In genomic region chr17:47568389-47568788, GRCm38 (mm10) we compare ENCODE assay signal across 19 mouse cellular contexts. TPM values are rescaled to one million over a fixed set of nuclear protein-coding genes. Genes with fewer than 3 reads are reported as not detected.
DNase-seq lines count a peak whose midpoint lies in the region; ATAC-seq and TF ChIP-seq lines count a peak whose summit lies in the region.
"Had no signal": no experiment of that assay in that cellular context is flagged by ENCODE, and none has a peak within 500 bp of the region (broad histone marks: within the 10 kb centered on the region; RNA-seq: fewer than 3 reads in every experiment).

No protein-coding gene starts in this region.

- H3K4me1 ChIP-seq in heart, embryonic 12.5 days (replicated peaks), result no peaks in the 10 kb centered on the region
- peaks cover 10 to 30% of the 10 kb centered on the region in 2 experiments for H3K4me1 ChIP-seq in ES-E14 (ENCODE audit: control insufficient read depth in 2 of 2, insufficient read depth in 2 of 2, low read length in 2 of 2, poor library complexity in 1 of 2)
- H3K4me1 ChIP-seq in liver, embryonic 15.5 days (replicated peaks), result peaks cover 76% of the 10 kb centered on the region

- no peaks in the 10 kb centered on the region for H3K36me3 ChIP-seq in heart, embryonic 12.5 days
- no peaks in the 10 kb centered on the region for H3K36me3 ChIP-seq in ES-E14 (ENCODE audit: control insufficient read depth, insufficient read depth, low read length, poor library complexity, severe bottlenecking)
- H3K36me3 ChIP-seq in liver, embryonic 15.5 days (replicated peaks), result no peaks in the 10 kb centered on the region
- H3K36me3 ChIP-seq: embryonic facial prominence, embryonic 12.5 days; forebrain, embryonic 10.5 days; limb, embryonic 15.5 days; midbrain, embryonic 12.5 days; neural tube, embryonic 15.5 days had no signal

- no peak overlapping the region for H3K4me3 ChIP-seq in heart, embryonic 12.5 days
- no peak overlapping the region for H3K4me3 ChIP-seq in ES-E14 (ENCODE audit: insufficient read depth in 1 of 2, low read depth in 1 of 2, low read length in 2 of 2, poor library complexity in 1 of 2, severe bottlenecking in 1 of 2)
- no peak overlapping the region for H3K4me3 ChIP-seq in liver, embryonic 15.5 days (replicated peaks)
- H3K4me3 ChIP-seq: embryonic facial prominence, embryonic 12.5 days; forebrain, embryonic 10.5 days; limb, embryonic 15.5 days; midbrain, embryonic 12.5 days; neural tube, embryonic 15.5 days had no signal

- H3K27me3 ChIP-seq in heart, embryonic 12.5 days (replicated peaks), result no peaks in the 10 kb centered on the region
- H3K27me3 ChIP-seq in liver, embryonic 15.5 days, result no peaks in the 10 kb centered on the region
- H3K27me3 ChIP-seq: embryonic facial prominence, embryonic 12.5 days; limb, embryonic 15.5 days; midbrain, embryonic 12.5 days; neural tube, embryonic 15.5 days had no signal

- no peak for DNase-seq in heart, adult 8-10 months (ENCODE audit: low spot score)
- no peak for DNase-seq in ES-E14 (ENCODE audit: low read depth, low spot score)
- DNase-seq in retina, embryonic 14.5 days (ENCODE audit: low spot score), result no peak
- DNase-seq in right cerebral cortex, adult 2 months (ENCODE audit: low spot score in 2 of 2), result no peak
- DNase-seq in testis, postnatal 10 days (ENCODE audit: low spot score), result no peak
- DNase-seq: cerebellum, adult 18-20 months; heart, adult 18-20 months; heart, postnatal 10 days; kidney, adult 9 months; right cerebral cortex, postnatal 4 days had no signal

- 77% methylated on average over 3 of the region's 3 CpGs for WGBS in heart, embryonic 12.5 days
- WGBS in liver, embryonic 15.5 days (ENCODE audit: insufficient replicate concordance), result 35% methylated on average over 3 of the region's 3 CpGs

- no peaks in the 10 kb centered on the region for H3K9me3 ChIP-seq in heart, embryonic 12.5 days (replicated peaks)
- no peaks in the 10 kb centered on the region for H3K9me3 ChIP-seq in ES-E14 (ENCODE audit: control insufficient read depth, insufficient read depth, low read depth, low read length)
- H3K9me3 ChIP-seq in liver, embryonic 15.5 days (replicated peaks), result no peaks in the 10 kb centered on the region
- H3K9me3 ChIP-seq: embryonic facial prominence, embryonic 12.5 days; forebrain, embryonic 10.5 days; limb, embryonic 15.5 days; midbrain, embryonic 12.5 days; neural tube, embryonic 15.5 days had no signal

- ATAC-seq in heart, embryonic 12.5 days (ENCODE audit: insufficient number of reproducible peaks, low FRiP score), result peak; percentile 51; the same call in 1 of the 2 replicates
- peak; percentile 90 for ATAC-seq in erythroblast, adult 5-6 weeks (replicated peaks; ENCODE audit: low FRiP score, poor library complexity, severe bottlenecking)
- peak; percentile 95 for ATAC-seq in liver, embryonic 15.5 days (ENCODE audit: insufficient read depth)
- ATAC-seq: hindbrain, postnatal 0 days had no signal

- H3K9ac ChIP-seq in heart, embryonic 12.5 days, result no peak overlapping the region
- H3K9ac ChIP-seq in ES-E14 (ENCODE audit: insufficient read depth, low read depth, low read length, poor library complexity, severe bottlenecking), result 0 out of 2 replicates have a peak overlapping the region, but pooled peaks have one; percentile 2
- peak overlapping the region; percentile 37 for H3K9ac ChIP-seq in liver, embryonic 15.5 days
- H3K9ac ChIP-seq: embryonic facial prominence, embryonic 12.5 days; limb, embryonic 15.5 days; midbrain, embryonic 12.5 days; neural tube, embryonic 15.5 days had no signal

- H3K27ac ChIP-seq in heart, embryonic 12.5 days (ENCODE audit: poor library complexity, severe bottlenecking), result no peak overlapping the region
- H3K27ac ChIP-seq in ES-E14 (ENCODE audit: insufficient read depth, low read depth, low read length, poor library complexity, severe bottlenecking), result peak overlapping the region; percentile 61; the same call in 1 of the 2 replicates
- peak overlapping the region; percentile 91 for H3K27ac ChIP-seq in liver, embryonic 15.5 days (replicated peaks)
- H3K27ac ChIP-seq: embryonic facial prominence, embryonic 12.5 days; hindbrain, postnatal 0 days; limb, embryonic 15.5 days; midbrain, embryonic 12.5 days; neural tube, embryonic 15.5 days had no signal

- in situ Hi-C loops in ES-E14 (cut with MboI; ENCODE audit: low sequenced_read_pairs in 2 of 2, unreplicated experiment in 2 of 2), result no loop called here

- H3K4me2 ChIP-seq in heart, embryonic 12.5 days, result no peak overlapping the region
- H3K4me2 ChIP-seq in liver, embryonic 15.5 days, result peak overlapping the region; percentile 50
- H3K4me2 ChIP-seq: embryonic facial prominence, embryonic 12.5 days; limb, embryonic 15.5 days; midbrain, embryonic 12.5 days; neural tube, embryonic 15.5 days had no signal

TF ChIP-seq in ES-E14, 5 proteins besides CTCF, POLR2A, EP300 and RAD21:
- TF ChIP-seq HCFC1 (IDR thresholded peaks at IDR 0.05; ENCODE audit: borderline replicate concordance, insufficient read depth, low read length) (no peak), ZNF384 (IDR thresholded peaks at IDR 0.05; ENCODE audit: low read depth, low read length) (no peak), MAFK (IDR thresholded peaks at IDR 0.05; ENCODE audit: insufficient read depth, low read depth, low read length) (no peak), ZC3H11A (IDR thresholded peaks at IDR 0.05; ENCODE audit: borderline replicate concordance, low read depth, low read length) (no peak), CHD2 (IDR thresholded peaks at IDR 0.05; ENCODE audit: low read depth, low read length) (no peak)

RNA-seq across cellular contexts. Expression of gene Bysl, which starts 42.9 kb away (rescaled TPM):
- 24.7 and 27.8 TPM in 2 replicates for polyA plus RNA-seq in heart, embryonic 12.5 days (2016; fragmentation: Nextera tagmentation; extraction: Ambion mirVana)
- total RNA-seq in heart, adult 8-10 months (2022), result 10 to 100 TPM; 14.2 to 16.9 (median 15.9) TPM
- 51.5 and 51.8 TPM in 2 replicates for total RNA-seq in ES-E14 (2012; rRNA removed)
- 1.2 and 2.1 TPM in 2 replicates for total RNA-seq in erythroblast, adult 5-6 weeks (2015; ENCODE audit: low replicate concordance)
- 3.2 and 4.3 TPM in 2 replicates for total RNA-seq in erythroblast, adult 5-6 weeks (2017; ENCODE audit: low replicate concordance)
- 16.5 and 18.0 TPM in 2 replicates for polyA plus RNA-seq in liver, embryonic 15.5 days (2015; fragmentation: Nextera tagmentation; extraction: Ambion mirVana)

RNA-seq across cellular contexts. Expression of gene Med20, which starts 43.0 kb away (rescaled TPM):
- 27.8 and 30.0 TPM in 2 replicates for polyA plus RNA-seq in heart, embryonic 12.5 days (2016; fragmentation: Nextera tagmentation; extraction: Ambion mirVana)
- total RNA-seq in heart, adult 8-10 months (2022), result 10 to 100 TPM; 15.7 to 19.9 (median 18.1) TPM
- 43.4 and 46.1 TPM in 2 replicates for total RNA-seq in ES-E14 (2012; rRNA removed)
- 10.4 and 19.9 TPM in 2 replicates for total RNA-seq in erythroblast, adult 5-6 weeks (2015; ENCODE audit: low replicate concordance)
- 48.5 and 68.2 TPM in 2 replicates for total RNA-seq in erythroblast, adult 5-6 weeks (2017; ENCODE audit: low replicate concordance)
- polyA plus RNA-seq in liver, embryonic 15.5 days (2015; fragmentation: Nextera tagmentation; extraction: Ambion mirVana), result 21.6 and 26.0 TPM in 2 replicates

RNA-seq across cellular contexts. Expression of gene Gm20517, which starts 43.0 kb away (rescaled TPM):
- polyA plus RNA-seq in heart, embryonic 12.5 days (2016; fragmentation: Nextera tagmentation; extraction: Ambion mirVana), result 1.3 and 2.7 TPM in 2 replicates
- 1 to 10 TPM in 3 of 4 experiments, under 1 TPM in 1; 0.35 to 5.1 (median 2.0) TPM for total RNA-seq in heart, adult 8-10 months (2022)
- total RNA-seq in ES-E14 (2012; rRNA removed), result 4.9 and 5.4 TPM in 2 replicates
- total RNA-seq in erythroblast, adult 5-6 weeks (2015; ENCODE audit: low replicate concordance), result 2.5 and 4.8 TPM in 2 replicates
- 6.3 and 16.2 TPM in 2 replicates for total RNA-seq in erythroblast, adult 5-6 weeks (2017; ENCODE audit: low replicate concordance)
- polyA plus RNA-seq in liver, embryonic 15.5 days (2015; fragmentation: Nextera tagmentation; extraction: Ambion mirVana), result 2.1 and 2.4 TPM in 2 replicates
